Mouse (Mus musculus) layer of hippocampus, postnatal 14 days (tissue): Measurements from ENCODE around the gene Rpa2. TPM values are rescaled to one million over a fixed set of nuclear protein-coding genes. Genes with fewer than 3 reads are reported as not detected.
"Not testable (repeated sequence)": the region's sequence is repeated elsewhere in the genome, so short reads cannot be mapped to it uniquely, and the experiment has no call there.

ENCODE experiments used
- DNase-seq, 2 experiments: peaks; one replicate each; pipeline ENCODE4 v3.0.0; 2021 to 2022; ENCODE audit warnings: low spot score in 2 of 2, mixed read lengths in 1 of 2
- total RNA-seq, 2 experiments: library from RNA; stranded (reverse); gene quantifications; 2 replicates each; pipeline ENCODE4 v1.2.3; 2021

Rpa2 gene
- total RNA-seq, 2 experiments from 2014 or later = 11.6 to 13.4 TPM

DNA sequence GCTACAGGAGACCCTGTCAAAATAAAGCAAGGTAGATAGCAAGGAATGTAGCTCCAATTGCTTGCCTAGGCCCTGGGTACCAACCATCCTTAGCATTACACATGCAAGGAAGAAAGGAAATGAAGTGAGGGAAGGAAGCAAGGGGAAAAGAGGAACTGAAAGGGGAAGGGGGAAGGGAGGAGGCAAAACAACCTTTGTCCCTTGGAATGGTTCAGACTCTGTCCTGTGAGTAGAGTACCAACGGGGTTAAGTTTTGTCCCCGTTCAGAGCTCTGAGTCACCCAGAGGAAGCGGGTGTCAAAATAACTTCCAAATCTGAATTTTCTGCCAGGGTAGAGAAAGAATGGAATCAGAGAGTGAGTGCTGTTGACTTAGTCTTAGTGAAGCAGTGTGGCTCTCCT lies 7.8 kb upstream of the Rpa2 start:
- DNase-seq = no peak

DNA sequence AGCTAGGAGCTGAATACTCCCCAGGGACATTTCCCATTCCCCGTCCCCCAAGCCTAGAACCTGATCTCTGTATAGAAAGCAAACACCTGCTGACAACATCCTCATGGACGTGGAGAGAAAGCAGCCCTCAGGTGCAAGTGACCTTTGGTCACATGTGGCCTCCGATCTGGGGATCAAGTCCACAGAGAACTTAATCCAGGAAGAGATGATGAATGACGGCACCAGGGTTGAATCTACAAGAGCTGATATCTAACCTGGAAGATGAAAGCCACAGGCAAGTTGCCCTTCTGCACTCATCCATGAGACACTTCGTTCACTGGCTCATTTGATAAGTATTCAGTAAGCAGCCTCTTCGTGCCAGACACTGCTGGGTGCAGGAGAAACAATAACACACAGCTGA lies 5.5 kb upstream of the Rpa2 start:
- DNase-seq = no peak

DNA sequence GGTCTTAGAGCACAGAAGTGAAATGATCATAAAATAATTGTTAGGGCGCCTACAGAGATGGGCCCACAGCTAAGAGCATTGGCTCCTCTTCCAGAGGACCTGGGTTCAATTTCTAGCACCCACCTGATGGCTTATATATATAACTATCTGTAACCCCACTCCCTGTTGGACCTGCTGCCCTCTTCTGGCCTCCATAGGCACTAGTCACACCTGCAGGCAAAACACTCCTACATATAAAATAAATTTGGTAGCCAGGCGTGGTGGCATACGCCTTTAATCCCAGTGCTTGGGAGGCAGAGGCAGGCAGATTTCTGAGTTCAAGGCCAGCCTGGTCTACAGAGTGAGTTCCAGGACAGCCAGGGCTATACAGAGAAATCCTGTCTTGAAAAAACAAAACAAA lies 5.0 kb upstream of the Rpa2 start:
- not testable (repeated sequence) for DNase-seq

DNA sequence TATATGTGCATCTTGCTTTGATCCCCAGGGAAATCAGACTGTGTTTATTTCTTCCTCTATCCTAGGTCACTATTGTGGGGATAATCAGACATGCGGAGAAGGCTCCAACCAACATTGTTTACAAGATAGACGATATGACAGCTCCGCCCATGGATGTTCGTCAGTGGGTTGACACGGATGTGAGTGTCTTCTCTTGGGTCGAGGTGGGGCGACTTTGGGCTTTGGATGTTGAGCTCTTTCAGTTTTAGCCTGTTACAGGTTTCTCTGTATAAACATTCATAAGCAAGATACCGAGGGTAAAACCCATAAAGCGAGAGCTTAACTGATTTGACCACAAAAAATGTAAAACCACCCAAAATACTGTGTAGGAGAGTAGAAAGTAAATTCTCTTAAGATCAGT lies 3.6 kb downstream of the Rpa2 start:
- DNase-seq = no peak

DNA sequence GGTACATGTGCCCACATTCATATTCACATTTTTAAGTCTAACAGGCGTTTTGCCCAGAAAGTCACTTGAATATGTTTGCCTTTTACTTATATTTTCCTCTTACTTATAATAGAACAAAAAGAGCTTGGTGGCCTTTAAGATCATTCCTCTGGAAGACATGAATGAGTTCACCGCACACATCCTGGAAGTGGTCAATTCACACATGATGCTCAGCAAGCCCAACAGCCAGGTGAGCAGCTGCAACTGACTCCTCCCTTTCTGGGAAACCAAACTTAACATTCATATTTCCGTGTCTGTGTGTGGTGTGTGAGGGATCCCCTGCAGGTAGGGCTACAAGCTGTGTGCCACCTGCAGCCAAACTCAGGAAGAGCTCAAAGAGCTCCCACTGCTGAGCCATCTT lies 6.8 kb downstream of the Rpa2 start:
- DNase-seq = no peak

DNA sequence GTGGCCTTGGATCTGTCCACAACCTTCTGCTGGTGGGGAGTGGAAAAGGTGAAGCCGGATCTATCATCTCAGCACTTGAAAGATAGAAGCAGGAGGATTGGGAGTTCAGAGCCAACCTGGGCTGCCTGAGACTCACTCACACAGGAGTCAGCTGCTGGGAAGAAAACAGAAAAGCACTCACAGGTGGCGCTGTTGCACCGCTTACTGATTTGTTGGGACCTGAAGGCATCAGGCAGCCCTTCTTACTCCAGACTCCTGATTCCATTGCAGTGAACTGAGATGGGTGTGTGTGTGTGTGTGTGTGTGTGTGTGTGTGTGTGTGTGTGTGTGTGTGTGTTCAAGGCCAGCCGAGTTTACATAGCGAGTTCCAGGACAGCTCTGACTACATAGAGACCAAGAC lies 8.6 kb downstream of the Rpa2 start:
- peak; percentile 73 to 79 for DNase-seq

DNA sequence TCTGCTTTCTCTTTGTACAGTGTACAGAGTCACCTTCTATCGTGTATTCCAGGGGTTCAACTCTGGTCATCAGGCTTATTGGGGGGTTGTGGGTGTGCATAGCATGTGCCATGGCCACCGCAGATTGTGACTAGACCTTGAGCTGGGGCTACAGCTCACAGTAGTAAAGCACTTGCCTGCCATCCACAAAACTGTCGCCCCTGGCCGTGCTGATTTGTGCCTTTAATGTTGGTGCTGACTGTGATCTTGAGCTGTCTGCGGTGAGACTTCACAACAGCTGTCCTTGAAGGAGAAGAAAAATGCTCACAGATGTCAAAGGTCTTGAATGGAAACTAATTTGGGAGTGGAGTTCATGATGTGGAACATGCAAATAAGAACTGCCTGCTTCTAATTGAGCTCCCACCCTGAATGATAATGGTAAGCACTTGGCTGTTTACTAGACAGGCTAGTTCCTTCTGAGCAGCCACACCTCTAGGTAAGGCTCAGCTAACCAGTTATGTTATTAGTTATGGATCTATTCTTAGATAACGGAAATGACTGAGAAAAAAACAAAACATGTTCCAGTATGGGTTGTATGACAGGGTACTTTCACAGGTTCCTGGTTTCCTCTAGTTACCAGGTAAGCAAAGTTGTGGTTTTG lies 10.6 kb downstream of the Rpa2 start:
- DNase-seq = no peak

DNA sequence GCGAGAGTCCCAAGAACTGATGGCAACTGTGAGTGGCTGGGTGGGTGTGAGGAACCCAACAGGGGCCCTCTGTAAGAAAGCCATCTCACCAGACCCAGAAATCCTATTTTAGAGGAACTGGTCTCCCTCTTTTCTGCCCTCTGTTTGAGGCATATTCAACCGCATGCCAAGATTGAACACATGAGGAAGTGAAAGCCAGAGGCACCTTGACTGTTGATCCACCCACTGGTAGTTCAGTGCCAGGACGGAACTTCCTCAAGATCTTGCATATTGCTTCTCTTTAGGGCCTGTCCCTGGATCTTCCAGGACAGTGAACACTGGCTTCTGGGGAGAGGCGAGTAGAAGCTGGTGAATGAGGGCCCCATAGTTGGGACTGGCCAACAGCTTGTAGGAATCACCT lies 12.2 kb downstream of the Rpa2 start:
- DNase-seq = no peak

DNA sequence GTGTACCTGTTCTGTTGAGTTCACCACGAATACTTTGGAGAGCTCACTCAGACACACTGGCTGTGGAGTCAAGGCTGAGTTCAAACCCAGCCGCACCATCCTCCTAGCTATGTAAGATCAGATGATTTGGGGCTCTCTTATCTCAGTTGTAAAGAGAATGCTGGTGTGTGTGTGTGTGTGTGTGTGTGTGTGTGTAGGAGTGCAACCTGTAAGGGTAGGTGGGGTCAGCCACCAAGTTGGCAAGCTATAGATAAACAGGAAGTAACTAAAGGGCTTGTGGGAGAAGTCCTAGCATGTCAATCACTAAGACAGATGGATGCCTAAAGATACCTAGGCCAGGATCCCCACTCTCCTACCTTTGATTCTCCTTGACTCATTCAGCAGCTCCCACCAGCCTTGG lies 15.6 kb downstream of the Rpa2 start:
- DNase-seq = no peak

DNA sequence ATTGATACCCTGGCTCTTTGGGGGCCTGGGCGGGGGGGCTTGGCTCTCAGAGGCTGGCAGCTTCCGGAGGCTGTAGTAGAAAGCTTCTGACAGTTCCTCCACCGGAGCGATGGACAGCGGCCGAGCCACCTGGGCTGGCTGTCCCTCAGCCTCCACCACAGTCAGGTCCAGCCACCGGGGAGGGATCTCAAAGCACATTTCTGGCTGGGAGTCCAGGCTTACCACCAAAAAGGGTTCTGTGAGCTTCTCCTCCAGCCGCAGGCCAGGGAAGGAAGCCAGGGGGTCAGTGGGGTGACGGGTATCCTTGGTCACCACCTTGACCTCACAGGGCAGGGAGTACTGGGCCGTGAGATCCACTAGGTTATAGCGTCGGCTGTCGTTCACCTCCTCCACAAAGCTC lies 17.1 kb downstream of the Rpa2 start:
- no peak for DNase-seq

DNA sequence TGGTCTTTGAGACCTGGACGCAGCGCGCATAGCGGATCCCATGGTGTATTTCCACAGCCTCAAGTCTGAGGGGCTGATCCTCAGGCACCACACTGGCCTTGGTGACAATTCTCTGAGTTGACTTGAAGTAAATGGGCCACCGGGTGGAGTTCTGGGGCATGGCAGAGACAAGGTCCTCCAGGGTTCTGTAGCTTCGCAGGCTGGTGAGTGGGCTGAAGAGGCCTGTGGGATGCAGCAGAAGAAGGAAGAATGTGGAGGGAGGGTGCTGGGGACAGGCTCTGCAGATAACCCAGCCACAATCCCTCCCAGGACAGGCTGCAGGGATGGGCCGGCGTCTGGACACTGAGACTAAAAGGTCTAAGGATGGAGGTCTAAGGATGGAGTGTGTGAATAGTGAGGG lies 21.6 kb downstream of the Rpa2 start:
- no peak for DNase-seq

DNA sequence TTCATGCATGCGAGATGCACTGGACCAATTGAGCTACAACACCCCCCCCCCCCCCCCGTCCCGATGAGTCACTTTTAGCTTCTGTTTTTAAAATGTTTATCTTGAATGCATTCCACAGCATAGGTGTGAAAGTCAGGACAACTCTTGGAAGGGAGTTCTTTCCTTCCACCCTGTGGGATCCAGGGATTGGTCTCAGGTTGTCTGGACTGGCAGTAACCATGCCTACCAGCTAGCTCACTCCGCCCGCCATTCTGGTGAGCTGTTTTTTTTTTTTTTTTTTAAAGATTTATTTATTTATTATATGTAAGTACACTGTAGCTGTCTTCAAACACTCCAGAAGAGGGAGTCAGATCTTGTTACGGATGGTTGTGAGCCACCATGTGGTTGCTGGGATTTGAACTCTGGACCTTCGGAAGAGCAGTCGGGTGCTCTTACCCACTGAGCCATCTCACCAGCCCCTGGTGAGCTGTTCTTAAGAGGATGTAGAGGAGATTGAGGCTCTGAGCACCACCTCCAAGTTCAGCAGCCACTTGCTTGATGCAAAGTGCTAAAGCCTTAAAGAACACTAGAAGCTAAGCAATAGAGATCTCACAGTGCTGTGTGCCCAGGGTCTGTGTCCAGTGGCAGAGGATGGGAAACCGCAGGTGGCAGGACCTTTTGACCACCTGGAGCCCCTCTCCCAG lies 25.3 kb downstream of the Rpa2 start:
- not testable (repeated sequence) for DNase-seq

DNA sequence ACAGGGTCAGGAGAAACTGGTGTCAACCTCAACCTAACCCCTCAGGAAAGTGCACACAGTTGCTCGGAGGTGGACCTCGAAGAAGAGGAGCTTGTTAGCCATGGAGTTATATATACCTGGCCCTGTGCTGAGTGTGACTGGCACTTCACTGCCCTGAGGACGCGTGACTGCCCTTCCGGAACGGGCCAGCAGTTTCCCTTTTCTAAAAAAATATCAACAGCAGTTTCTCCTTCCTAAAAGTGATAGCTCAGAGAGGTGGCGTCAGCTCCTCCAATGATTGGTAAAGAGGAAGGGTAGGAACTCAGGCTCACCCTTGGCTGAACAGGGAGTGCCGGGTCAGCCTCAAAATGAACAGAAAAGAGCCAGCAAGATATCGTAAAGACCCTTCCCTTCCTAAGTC lies 25.9 kb downstream of the Rpa2 start:
- DNase-seq = no peak

DNA sequence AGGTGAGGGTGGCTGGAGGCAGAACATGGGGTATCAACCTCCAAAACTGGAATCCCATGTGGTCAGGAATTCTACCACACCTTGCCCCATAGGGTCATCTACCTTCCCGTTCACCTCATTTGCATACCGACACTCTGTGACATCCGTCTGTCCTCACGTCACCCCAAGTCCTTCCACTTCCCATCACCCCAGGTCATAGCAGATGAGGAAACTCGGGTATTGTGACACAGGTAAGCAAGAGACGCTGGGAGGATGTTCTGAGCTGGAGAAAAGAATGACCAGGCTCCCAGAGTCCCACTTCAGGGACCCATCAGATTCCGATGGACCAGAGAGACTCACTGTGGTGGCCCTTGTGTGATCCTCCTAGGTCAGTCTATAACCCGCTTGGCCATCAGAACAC lies 26.6 kb downstream of the Rpa2 start:
- no peak for DNase-seq

DNA sequence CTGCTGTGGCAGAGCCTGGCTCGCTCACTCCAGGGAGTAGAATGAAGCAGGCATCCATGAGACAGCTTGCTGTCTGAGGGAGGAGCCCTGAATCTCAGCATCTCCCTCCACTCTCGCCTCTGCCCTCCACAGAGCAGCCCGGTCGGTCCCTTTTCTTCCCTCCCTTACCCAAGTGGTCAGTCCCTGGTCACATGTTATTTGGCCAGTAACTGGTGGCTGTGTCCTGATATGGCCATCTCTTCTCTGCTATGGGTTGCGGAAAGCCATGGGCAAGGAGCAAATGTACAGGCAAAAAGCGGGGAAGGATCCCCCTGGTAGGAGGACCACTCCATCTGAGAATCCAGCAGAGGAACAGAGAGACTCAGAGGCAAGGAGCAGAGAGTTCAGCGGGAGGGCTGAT lies 27.0 kb downstream of the Rpa2 start:
- DNase-seq = no peak

DNA sequence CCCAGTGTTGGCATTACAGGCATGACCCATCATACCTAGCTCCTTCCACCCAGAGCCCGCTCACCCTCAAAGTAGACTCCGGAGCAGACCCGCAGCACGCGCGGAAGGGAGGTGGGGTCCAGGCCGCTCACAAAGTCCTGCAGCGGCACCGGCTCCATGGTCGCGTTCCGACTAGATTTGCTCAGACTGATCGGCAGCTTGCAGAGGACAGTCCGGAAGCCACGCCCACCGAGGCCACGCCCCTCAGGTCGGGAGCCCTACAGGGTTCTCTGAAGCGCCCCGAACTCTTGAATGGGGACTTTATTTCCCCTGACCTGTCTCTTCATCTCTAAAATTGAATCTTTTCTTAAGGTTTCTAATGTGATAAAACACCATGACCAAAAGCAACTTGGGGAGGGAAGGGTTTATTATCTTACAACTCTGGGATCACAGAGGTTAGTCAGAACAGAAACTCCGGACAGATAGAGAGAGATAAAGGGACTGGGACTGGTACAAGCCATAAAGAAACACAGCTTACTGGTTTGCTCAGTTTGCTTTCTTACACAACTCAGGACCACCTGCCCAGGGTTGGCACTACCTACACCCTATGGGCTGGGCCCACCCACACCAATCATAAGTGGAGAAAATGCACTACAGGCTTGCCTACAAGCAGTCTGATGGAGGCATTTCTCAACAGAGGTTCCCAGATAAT lies 28.2 kb downstream of the Rpa2 start, which contains the start of gene Themis2:
Themis2 (minus strand) TSS at position 192 of the 691 bp plus-strand sequence.
- DNase-seq = peak in 1 of 2 experiments; percentile 32

DNA sequence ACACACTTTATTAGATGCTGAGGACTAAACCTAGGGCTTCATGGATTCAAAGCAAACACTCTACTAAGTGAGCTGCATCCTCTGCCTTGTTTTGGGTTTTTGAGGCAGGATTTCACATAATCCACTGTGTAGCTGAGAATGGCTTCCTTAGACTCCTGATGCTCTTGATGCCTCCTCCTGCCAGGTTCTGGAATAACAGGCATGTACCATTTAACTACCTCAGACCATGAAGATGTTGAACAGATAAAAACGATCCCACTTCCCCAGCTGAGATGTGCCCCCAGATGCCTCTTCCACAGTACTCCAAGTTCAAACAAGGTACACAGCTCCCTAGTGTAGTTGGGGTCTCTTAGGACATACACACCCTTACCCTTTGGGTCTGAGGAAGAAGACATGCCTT lies 29.3 kb downstream of the Rpa2 start:
- DNase-seq = no peak

DNA sequence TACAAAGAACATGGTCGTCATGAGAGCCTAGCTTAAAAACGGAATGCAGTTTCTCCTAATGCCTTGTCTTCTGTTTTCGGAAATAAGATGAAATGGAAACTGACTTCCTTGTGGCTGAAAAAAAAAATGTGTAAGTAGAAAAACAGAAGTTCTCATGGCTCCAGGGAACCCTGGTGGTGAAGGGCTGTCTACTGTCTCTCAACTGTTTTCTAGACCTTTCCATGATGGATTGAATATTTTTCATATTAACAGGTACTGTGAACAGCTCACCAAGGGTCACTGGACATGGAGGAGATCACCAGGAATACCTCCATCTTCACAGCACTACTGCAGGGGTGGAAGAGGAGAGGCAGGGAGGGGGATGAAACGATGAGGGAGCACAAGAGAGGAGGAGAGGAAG lies 29.9 kb downstream of the Rpa2 start:
- DNase-seq = no peak

DNA sequence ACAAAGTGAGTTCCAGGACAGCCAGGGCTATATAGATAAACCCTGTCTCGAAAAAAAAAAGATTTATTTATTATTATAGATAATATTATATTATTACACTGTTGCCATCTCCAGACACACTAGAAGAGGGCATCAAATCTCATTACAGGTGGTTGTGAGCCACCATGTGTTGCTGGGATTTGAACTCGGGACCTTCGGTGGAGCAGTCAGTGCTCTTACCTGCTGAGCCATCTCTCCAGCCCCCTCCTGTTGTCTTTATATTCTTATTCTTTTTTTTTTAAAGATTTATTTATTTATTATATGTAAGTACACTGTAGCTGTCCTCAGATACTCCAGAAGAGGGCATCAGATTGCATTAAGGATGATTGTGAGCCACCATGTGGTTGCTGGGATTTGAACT lies 30.5 kb downstream of the Rpa2 start:
- not testable (repeated sequence) for DNase-seq

DNA sequence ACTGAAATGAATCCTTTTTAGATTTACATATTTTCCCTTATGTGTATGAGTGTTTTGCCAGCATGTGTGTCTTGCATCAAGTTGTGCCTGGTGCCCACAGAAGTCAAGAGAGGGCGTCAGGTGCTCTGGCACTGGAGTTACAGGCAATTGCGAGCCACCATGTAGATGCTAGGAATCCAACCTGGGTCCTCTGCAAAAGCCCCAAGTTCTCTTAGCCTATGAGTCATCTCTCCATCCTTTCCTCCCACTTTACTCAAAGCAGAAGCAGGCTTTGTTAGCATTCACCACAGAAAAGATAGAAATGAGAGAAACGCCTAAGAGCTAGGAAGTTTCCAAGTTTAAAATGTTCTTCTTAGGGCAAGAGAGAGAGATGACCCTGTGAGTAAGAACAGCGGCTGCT lies 31.7 kb downstream of the Rpa2 start:
- no peak for DNase-seq

DNA sequence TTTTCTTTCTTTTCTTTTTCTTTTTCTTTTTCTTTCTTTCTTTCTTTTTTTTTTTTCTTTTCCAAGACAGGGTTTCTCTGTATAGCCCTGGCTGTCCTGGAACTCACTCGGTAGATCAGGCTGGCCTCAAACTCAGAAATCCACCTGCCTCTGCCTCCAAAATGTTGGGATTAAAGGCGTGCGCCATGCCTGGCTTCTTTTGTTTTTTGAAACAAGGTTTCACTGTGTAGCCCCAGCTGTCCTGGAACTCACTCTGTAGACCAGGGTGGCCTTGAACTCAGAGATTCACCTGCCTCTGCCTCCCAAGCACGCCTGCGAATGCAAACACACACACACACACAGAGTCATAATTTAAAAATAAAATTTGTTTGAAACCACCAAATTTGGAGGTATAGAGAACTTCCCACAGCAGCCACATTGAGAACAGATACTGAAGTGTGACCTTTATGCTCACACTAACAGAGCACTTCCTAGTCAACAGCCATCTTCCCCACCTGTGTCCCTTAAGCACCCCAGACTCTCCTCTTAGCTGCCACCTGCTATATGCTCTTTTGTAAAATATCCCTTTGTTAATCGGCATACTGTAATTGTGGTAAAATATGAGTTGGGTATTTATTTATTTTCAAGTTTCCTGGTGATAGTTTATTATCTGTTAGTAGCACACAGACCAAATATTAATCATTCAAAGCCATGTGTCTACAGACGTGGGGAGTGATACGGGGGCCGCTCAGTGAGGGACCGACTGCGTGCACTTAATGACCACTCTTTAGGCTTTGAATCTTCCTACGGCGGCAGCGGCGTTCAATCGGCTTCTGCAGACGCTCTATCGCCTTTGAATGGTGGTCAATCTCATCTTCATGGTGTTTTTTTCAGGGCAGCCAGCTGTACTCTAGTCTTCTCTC lies 33.3 kb downstream of the Rpa2 start:
- DNase-seq = no peak
